Mouse (Mus musculus) kidney, embryonic 16.5 days (tissue): Measurements from ENCODE around the gene Fubp1. TPM values are rescaled to one million over a fixed set of nuclear protein-coding genes. Genes with fewer than 3 reads are reported as not detected.
"Not testable (repeated sequence)": the region's sequence is repeated elsewhere in the genome, so short reads cannot be mapped to it uniquely, and the experiment has no call there.

ENCODE experiments used
- ATAC-seq: fragments of 200-750 bp; cut with Nextera tagmentation; 2 replicates; pipeline ENCODE4 v1.8.0; 2017; ENCODE audit warnings: moderate TSS enrichment; ENCODE audit not compliant: low FRiP score, low TSS enrichment
- H3K27ac ChIP-seq: fragments of 300-500 bp; sonication (generic); 2 replicates; pipeline ENCODE4 v1.5.1; 2014; ENCODE audit warnings: low read length
- H3K27me3 ChIP-seq: fragments of 300-500 bp; sonication (generic); 2 replicates; pipeline ENCODE4 v1.6.1; 2014; ENCODE audit warnings: low read length, control low read depth, mixed read lengths; ENCODE audit not compliant: insufficient read depth
- H3K36me3 ChIP-seq: fragments of 300-500 bp; sonication (generic); 2 replicates; pipeline ENCODE4 v1.6.1; 2014; ENCODE audit warnings: low read length, control low read depth, mixed read lengths; ENCODE audit not compliant: insufficient read depth
- H3K4me1 ChIP-seq: fragments of 300-500 bp; sonication (generic); 2 replicates; pipeline ENCODE4 v1.6.1; 2014; ENCODE audit warnings: low read length, control low read depth, mixed read lengths; ENCODE audit not compliant: insufficient read depth
- H3K4me2 ChIP-seq: fragments of 300-500 bp; sonication (generic); replicated peaks from 2 replicates; pipeline ENCODE4 v1.6.1; 2014; ENCODE audit warnings: low read depth, low read length
- H3K4me3 ChIP-seq: fragments of 300-500 bp; sonication (generic); 2 replicates; pipeline ENCODE4 v1.5.1; 2014; ENCODE audit warnings: mild to moderate bottlenecking, low read length
- H3K9ac ChIP-seq: fragments of 300-500 bp; sonication (generic); replicated peaks from 2 replicates; pipeline ENCODE4 v1.6.1; 2014; ENCODE audit warnings: low read length
- H3K9me3 ChIP-seq: fragments of 300-500 bp; sonication (generic); 2 replicates; pipeline ENCODE4 v1.6.1; 2016; ENCODE audit warnings: low read length, control low read depth
- WGBS: fragments of 180-500 bp; shearing (Covaris S2); extraction: QIAGEN DNeasy Blood & Tissue Kit; methylation state at CpG from one replicate; pipeline ENCODE4 v1.1.7; 2014; 5-methylcytosine and 5-hydroxymethylcytosine counted together
- polyA plus RNA-seq: library from polyadenylated mRNA; unstranded; fragments of >200 nt; fragmentation: Nextera tagmentation; extraction: Ambion mirVana; gene quantifications from 2 replicates; pipeline ENCODE4 v1.2.1, GENCODE M21; 2015

The Fubp1 gene
- polyA plus RNA-seq, 1 experiment from 2014 or later: 258 TPM

DNA sequence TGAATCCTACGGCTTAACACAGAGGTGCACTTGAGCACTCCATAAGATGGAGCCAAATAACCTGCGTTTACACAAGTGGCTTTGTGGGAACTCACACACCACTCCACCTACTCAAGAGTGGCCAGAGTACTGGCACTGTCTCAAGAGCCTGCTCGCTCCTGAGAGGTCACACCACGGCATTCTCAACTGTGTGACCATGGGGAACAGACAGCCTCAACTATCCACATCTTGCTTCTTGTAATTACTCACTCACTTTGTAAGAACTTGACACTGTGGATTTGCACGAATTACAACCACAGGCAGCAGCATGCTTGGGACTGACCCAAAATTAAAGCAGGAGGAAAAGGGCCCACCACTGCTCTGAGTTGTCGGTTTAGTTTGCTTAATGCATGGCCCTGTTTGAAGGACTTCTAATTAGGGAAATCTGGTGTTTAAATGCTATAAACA is 18.4 kb upstream of the Fubp1 start:
- Histone ChIP-seq H3K4me1 (peaks cover 16% of the 10 kb centered on the region), H3K9me3 (no peaks in the 10 kb centered on the region), H3K27ac (peak overlapping the region; percentile 86), H3K9ac (peak overlapping the region; percentile 67), H3K27me3 (no peaks in the 10 kb centered on the region), H3K4me2 (peak overlapping the region; percentile 67), H3K4me3 (peak overlapping the region; percentile 59), H3K36me3 (no peaks in the 10 kb centered on the region)
- WGBS: 7% methylated on average over 6 of the region's 6 CpGs
- peak; percentile 42 for ATAC-seq

- WGBS: 11% methylated on average over 9 of the region's 11 CpGs
- Histone ChIP-seq H3K4me3 (peak overlapping the region; percentile 59), H3K9me3 (no peaks in the 10 kb centered on the region), H3K27ac (peak overlapping the region; percentile 86), H3K4me1 (peaks cover 16% of the 10 kb centered on the region), H3K36me3 (no peaks in the 10 kb centered on the region), H3K9ac (peak overlapping the region; percentile 67), H3K27me3 (no peaks in the 10 kb centered on the region), H3K4me2 (peak overlapping the region; percentile 67)
- ATAC-seq: peak; percentile 21; the same call in 1 of the 2 replicates
Observed at GRCm38 (mm10) chr3:152192238-152192931, 17.8 kb upstream of the Fubp1 start.

DNA sequence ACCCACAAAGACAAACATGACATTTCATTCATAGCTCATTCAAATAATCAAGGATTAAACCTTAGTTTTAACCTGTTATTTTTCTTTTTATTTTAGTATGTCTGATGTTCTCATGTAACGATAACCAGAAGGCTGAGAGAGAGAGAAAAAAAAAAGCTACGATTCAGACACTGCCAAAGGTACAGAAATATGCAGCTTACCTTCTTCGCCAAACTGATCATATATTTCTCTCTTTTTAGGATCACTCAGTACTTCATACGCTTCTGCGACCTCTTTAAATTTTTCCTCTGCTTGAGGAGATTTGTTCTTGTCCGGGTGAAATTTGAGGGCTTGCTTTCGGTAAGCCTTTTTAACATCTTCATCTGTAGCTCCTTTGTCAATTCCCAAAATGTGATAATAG is 17.0 kb upstream of the Fubp1 start:
- no peak for ATAC-seq
- Histone ChIP-seq H3K4me2 (peak overlapping the region; percentile 67), H3K27ac (peak overlapping the region; percentile 93), H3K36me3 (no peaks in the 10 kb centered on the region), H3K4me1 (peaks cover 16% of the 10 kb centered on the region), H3K27me3 (no peaks in the 10 kb centered on the region), H3K9me3 (no peaks in the 10 kb centered on the region), H3K9ac (peak overlapping the region; percentile 71), H3K4me3 (peak overlapping the region; percentile 67)
- WGBS: 2% methylated on average over 7 of the region's 7 CpGs

DNA sequence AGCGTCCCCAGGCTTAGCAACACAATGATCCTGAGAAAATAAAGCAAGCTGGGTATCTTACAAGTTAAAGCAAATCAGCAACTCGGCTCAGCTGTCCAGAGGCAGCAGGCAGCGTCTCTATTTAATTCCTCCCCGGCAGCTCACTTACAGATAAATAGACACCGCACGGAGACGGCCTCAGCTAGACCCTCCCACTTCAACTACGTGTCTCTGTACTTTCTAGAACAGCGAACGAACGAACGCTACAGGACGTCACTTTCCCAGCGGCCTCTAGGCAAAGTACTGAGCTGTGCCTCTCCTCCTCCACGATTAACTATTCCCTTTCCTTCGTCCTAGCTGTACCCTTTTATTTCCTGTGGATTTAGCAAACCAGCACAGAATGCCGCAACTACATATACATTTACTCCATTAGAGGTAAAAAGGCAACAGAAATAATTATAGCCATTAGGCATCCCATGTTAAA is 16.6 kb upstream of the Fubp1 start:
- H3K9me3 ChIP-seq: no peaks in the 10 kb centered on the region
- peak overlapping the region; percentile 67 for H3K4me2 ChIP-seq
- H3K4me1 ChIP-seq: peaks cover 16% of the 10 kb centered on the region
- no peaks in the 10 kb centered on the region for H3K27me3 ChIP-seq
- peak overlapping the region; percentile 71 for H3K9ac ChIP-seq
- peak; percentile 97 for ATAC-seq
- peak overlapping the region; percentile 67 for H3K4me3 ChIP-seq
- WGBS: under 1% methylated on average over 17 of the region's 17 CpGs
- peak overlapping the region; percentile 93 for H3K27ac ChIP-seq
- H3K36me3 ChIP-seq: no peaks in the 10 kb centered on the region

GRCm38 (mm10) chr3:152197246-152197645 is 13.0 kb upstream of the Fubp1 start:
- not testable (repeated sequence) for ATAC-seq, H3K4me3 ChIP-seq, H3K4me2 ChIP-seq, H3K36me3 ChIP-seq, H3K27ac ChIP-seq, H3K9ac ChIP-seq, H3K9me3 ChIP-seq, H3K27me3 ChIP-seq, H3K4me1 ChIP-seq
- 36% methylated on average over 2 of the region's 2 CpGs for WGBS

DNA sequence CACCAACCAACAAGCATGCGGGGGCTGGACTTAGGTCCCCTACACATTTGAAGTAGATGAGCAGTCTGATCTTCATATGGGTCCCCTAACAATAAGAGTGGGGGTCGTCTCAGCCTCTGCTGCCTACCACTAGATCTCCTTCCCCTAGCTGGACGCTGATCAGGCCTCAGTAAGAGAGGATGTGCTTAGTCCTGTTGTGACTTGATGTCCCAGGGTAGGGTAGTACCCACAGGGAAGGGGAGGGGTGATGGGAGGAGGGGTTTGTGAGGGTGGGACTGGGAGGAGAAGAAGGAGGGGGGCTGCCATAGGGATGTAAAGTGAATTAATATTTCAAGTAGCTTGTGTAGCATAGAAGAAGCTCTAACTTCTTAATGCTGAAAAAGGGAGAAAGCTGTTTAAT is 11.1 kb upstream of the Fubp1 start:
- ATAC-seq: no peak

DNA sequence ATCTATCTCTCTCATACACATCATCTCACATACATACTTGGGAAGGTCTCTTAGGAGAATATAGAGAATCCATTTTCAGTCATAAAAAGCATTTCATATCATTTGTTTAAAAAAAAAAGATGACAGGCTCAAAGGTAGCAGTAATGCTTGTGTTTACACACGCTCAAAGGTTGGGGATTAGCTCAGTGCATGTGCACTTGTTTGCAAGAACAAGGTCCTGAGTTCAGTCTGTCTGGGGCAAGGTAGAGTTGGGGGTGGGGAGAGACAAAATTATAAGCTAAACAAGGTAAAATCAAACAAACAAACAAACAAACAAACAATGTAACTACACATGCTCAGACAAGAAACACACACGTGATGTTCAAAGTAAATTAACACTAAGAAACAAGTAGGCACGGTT is 9.0 kb upstream of the Fubp1 start:
- ATAC-seq: no peak
- no peaks in the 10 kb centered on the region for H3K36me3 ChIP-seq
- H3K27ac ChIP-seq: no peak overlapping the region
- no peaks in the 10 kb centered on the region for H3K9me3 ChIP-seq
- no peak overlapping the region for H3K9ac ChIP-seq
- 87% methylated on average over 3 of the region's 3 CpGs for WGBS
- H3K4me1 ChIP-seq: no peaks in the 10 kb centered on the region
- no peak overlapping the region for H3K4me2 ChIP-seq
- H3K4me3 ChIP-seq: no peak overlapping the region
- H3K27me3 ChIP-seq: no peaks in the 10 kb centered on the region

More for the DNA sequence above, 11.1 kb upstream of the Fubp1 start:
- H3K4me1 ChIP-seq: no peaks in the 10 kb centered on the region
- H3K4me3 ChIP-seq: no peak overlapping the region
- H3K27ac ChIP-seq: no peak overlapping the region
- no peaks in the 10 kb centered on the region for H3K36me3 ChIP-seq
- no peak overlapping the region for H3K9ac ChIP-seq
- no peak overlapping the region for H3K4me2 ChIP-seq
- H3K27me3 ChIP-seq: no peaks in the 10 kb centered on the region
- 68% methylated on average over 3 of the region's 3 CpGs for WGBS
- H3K9me3 ChIP-seq: no peaks in the 10 kb centered on the region

GRCm38 (mm10) chr3:152201651-152202050 is 8.6 kb upstream of the Fubp1 start:
- Histone ChIP-seq H3K9ac (no peak overlapping the region), H3K27ac (no peak overlapping the region), H3K4me3 (no peak overlapping the region), H3K9me3 (no peaks in the 10 kb centered on the region), H3K27me3 (no peaks in the 10 kb centered on the region), H3K36me3 (no peaks in the 10 kb centered on the region), H3K4me2 (no peak overlapping the region), H3K4me1 (no peaks in the 10 kb centered on the region)
- 62% methylated on average over 2 of the region's 2 CpGs for WGBS
- no peak for ATAC-seq

- Histone ChIP-seq H3K4me2 (no peak overlapping the region), H3K36me3 (no peaks in the 10 kb centered on the region), H3K9me3 (no peaks in the 10 kb centered on the region), H3K4me1 (no peaks in the 10 kb centered on the region), H3K27me3 (no peaks in the 10 kb centered on the region), H3K4me3 (no peak overlapping the region), H3K27ac (no peak overlapping the region), H3K9ac (no peak overlapping the region)
- no peak for ATAC-seq
Observed at GRCm38 (mm10) chr3:152202942-152203341, 7.3 kb upstream of the Fubp1 start.

DNA sequence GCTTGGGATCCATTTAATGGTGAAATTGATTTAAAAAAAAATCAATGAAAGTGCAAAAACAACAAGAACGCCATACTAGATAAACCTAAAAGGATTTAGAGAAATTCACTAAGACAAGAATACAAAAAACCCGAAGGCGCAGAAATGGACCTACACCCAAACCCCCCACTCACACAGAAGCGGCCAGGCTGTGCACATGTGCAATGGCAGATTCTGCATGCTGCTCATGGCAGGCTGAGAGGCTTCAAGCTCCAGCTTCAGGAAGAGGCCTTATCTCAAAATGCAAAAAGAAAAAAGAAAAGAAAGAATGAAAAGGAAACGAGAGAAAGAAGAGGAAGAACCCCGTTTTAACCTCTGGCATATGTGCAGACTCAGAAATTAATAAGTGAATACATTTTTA is 6.8 kb upstream of the Fubp1 start:
- 87% methylated on average over 6 of the region's 6 CpGs for WGBS
- H3K4me3 ChIP-seq: no peak overlapping the region
- H3K4me1 ChIP-seq: peaks cover under 1% of the 10 kb centered on the region; the same call in 1 of the 2 replicates
- no peak overlapping the region for H3K9ac ChIP-seq
- no peak overlapping the region for H3K4me2 ChIP-seq
- H3K36me3 ChIP-seq: no peaks in the 10 kb centered on the region
- ATAC-seq: no peak
- H3K27ac ChIP-seq: no peak overlapping the region
- H3K27me3 ChIP-seq: no peaks in the 10 kb centered on the region
- H3K9me3 ChIP-seq: no peaks in the 10 kb centered on the region
